In genomic region chr11:115298160-115298559, GRCm38 (mm10) we compare ENCODE assay signal across 18 mouse cellular contexts. TPM values are rescaled to one million over a fixed set of nuclear protein-coding genes. Genes with fewer than 3 reads are reported as not detected.
DNase-seq lines count a peak whose midpoint lies in the region; ATAC-seq and TF ChIP-seq lines count a peak whose summit lies in the region.
"Had no signal": no experiment of that assay in that cellular context is flagged by ENCODE, and none has a peak within 500 bp of the region (broad histone marks: within the 10 kb centered on the region; RNA-seq: fewer than 3 reads in every experiment).

No protein-coding gene starts in this region.

- no peaks in the 10 kb centered on the region for H3K36me3 ChIP-seq in forebrain, embryonic 12.5 days (replicated peaks)
- H3K36me3 ChIP-seq in forebrain, embryonic 16.5 days (ENCODE audit: control insufficient read depth, insufficient read depth) = no peaks in the 10 kb centered on the region
- no peaks in the 10 kb centered on the region for H3K36me3 ChIP-seq in kidney, embryonic 15.5 days
- no peaks in the 10 kb centered on the region for H3K36me3 ChIP-seq in CH12.LX (replicated peaks in 1 of 2; ENCODE audit: control insufficient read depth in 1 of 2, insufficient read depth in 1 of 2, low read length in 1 of 2)
- H3K36me3 ChIP-seq in liver, embryonic 12.5 days = no peaks in the 10 kb centered on the region
- H3K36me3 ChIP-seq: embryonic facial prominence, embryonic 15.5 days; G1E; stomach, embryonic 15.5 days had no signal

- H3K4me3 ChIP-seq in forebrain, embryonic 12.5 days (replicated peaks) = no peak overlapping the region
- no peak overlapping the region for H3K4me3 ChIP-seq in forebrain, embryonic 16.5 days (replicated peaks; ENCODE audit: low read length)
- H3K4me3 ChIP-seq in kidney, embryonic 15.5 days (replicated peaks) = no peak overlapping the region
- H3K4me3 ChIP-seq in CH12.LX (replicated peaks in 1 of 3; ENCODE audit: low read depth in 2 of 3, low read length in 2 of 3, poor library complexity in 1 of 3) = peak overlapping the region in 2 of 3 experiments; percentile 48 to 70
- no peak overlapping the region for H3K4me3 ChIP-seq in liver, embryonic 12.5 days

- peaks cover 11% of the 10 kb centered on the region for H3K4me1 ChIP-seq in forebrain, embryonic 12.5 days
- peaks cover 8% of the 10 kb centered on the region; the same call in 1 of the 2 replicates for H3K4me1 ChIP-seq in forebrain, embryonic 16.5 days (replicated peaks; ENCODE audit: control insufficient read depth, insufficient read depth, low read length)
- peaks cover 13% of the 10 kb centered on the region for H3K4me1 ChIP-seq in kidney, embryonic 15.5 days
- peaks cover 7 to 9% of the 10 kb centered on the region in 2 experiments for H3K4me1 ChIP-seq in CH12.LX (ENCODE audit: control insufficient read depth in 1 of 2, insufficient read depth in 2 of 2)
- H3K4me1 ChIP-seq in liver, embryonic 12.5 days = 0 out of 2 replicates have a peak, but pooled peaks cover 9% of the 10 kb centered on the region

- in situ Hi-C loops in CH12.LX (cut with MboI; ENCODE audit: low pct_ligation_motif_present, low pct_unique_long_range_greater_than_20kb, low sequenced_read_pairs) = no loop called here

- DNase-seq in kidney, postnatal 14 days = no peak
- no peak for DNase-seq in CH12.LX (ENCODE audit: extremely low read depth)
- no peak for DNase-seq in adrenal gland, postnatal 10 days
- DNase-seq: lung, postnatal 4 days; thymus, postnatal 25 days had no signal

- no peak for TF ChIP-seq EP300 in CH12.LX (IDR thresholded peaks at IDR 0.05; ENCODE audit: low read length)

- peak overlapping the region; percentile 88; the same call in 1 of the 2 replicates for H3K4me2 ChIP-seq in forebrain, embryonic 12.5 days
- no peak overlapping the region for H3K4me2 ChIP-seq in forebrain, embryonic 16.5 days (ENCODE audit: low read length)
- H3K4me2 ChIP-seq in kidney, embryonic 15.5 days = 0 out of 2 replicates have a peak overlapping the region, but pooled peaks have one; percentile 68
- peak overlapping the region; percentile 9 for H3K4me2 ChIP-seq in CH12.LX (ENCODE audit: insufficient read depth, low read depth, poor library complexity, severe bottlenecking)
- 0 out of 2 replicates have a peak overlapping the region, but pooled peaks have one; percentile 63 for H3K4me2 ChIP-seq in liver, embryonic 12.5 days

- dilution Hi-C loops in CH12.LX (cut with MboI; ENCODE audit: extremely low pct_ligation_motif_present, extremely low pct_unique_long_range_greater_than_20kb, low sequenced_read_pairs) = no loop called here

- H3K27ac ChIP-seq in forebrain, embryonic 12.5 days = no peak overlapping the region
- no peak overlapping the region for H3K27ac ChIP-seq in forebrain, embryonic 16.5 days (ENCODE audit: low read length)
- H3K27ac ChIP-seq in kidney, embryonic 15.5 days = no peak overlapping the region
- H3K27ac ChIP-seq in CH12.LX (ENCODE audit: insufficient read depth, low read depth) = no peak overlapping the region
- no peak overlapping the region for H3K27ac ChIP-seq in liver, embryonic 12.5 days
- H3K27ac ChIP-seq: embryonic facial prominence, embryonic 15.5 days had no signal

- no peak for TF ChIP-seq RAD21 in CH12.LX (IDR thresholded peaks at IDR 0.05; ENCODE audit: low read depth, low read length)

- WGBS in forebrain, embryonic 12.5 days = 78% methylated on average over 8 of the region's 8 CpGs
- WGBS in forebrain, embryonic 16.5 days = 69% methylated on average over 8 of the region's 8 CpGs
- 56% methylated on average over 8 of the region's 8 CpGs for WGBS in kidney, embryonic 15.5 days
- 57% methylated on average over 8 of the region's 8 CpGs for WGBS in liver, embryonic 12.5 days (ENCODE audit: insufficient replicate concordance)

- H3K79me2 ChIP-seq in CH12.LX (replicated peaks; ENCODE audit: control insufficient read depth, extremely low read depth, insufficient read depth, poor library complexity, severe bottlenecking) = no peaks in the 10 kb centered on the region

- TF ChIP-seq POLR2A in CH12.LX (IDR thresholded peaks at IDR 0.05; ENCODE audit: low read depth, low read length) = no peak

- no peak for TF ChIP-seq CTCF in CH12.LX (conservative IDR thresholded peaks at IDR 0.05 in 1 of 2, IDR thresholded peaks at IDR 0.05 in 1 of 2; ENCODE audit: low read depth in 2 of 2, low read length in 2 of 2)

- H3K9me3 ChIP-seq in forebrain, embryonic 12.5 days = no peaks in the 10 kb centered on the region
- H3K9me3 ChIP-seq in forebrain, embryonic 16.5 days (ENCODE audit: control insufficient read depth, low read length) = no peaks in the 10 kb centered on the region
- no peaks in the 10 kb centered on the region for H3K9me3 ChIP-seq in kidney, embryonic 15.5 days (replicated peaks)
- H3K9me3 ChIP-seq in CH12.LX (replicated peaks; ENCODE audit: low read length) = peaks cover 17% of the 10 kb centered on the region
- 0 out of 2 replicates have a peak, but pooled peaks cover 3% of the 10 kb centered on the region for H3K9me3 ChIP-seq in liver, embryonic 12.5 days (replicated peaks)
- H3K9me3 ChIP-seq: stomach, embryonic 15.5 days had no signal

- H3K27me3 ChIP-seq in forebrain, embryonic 12.5 days = peaks cover 35% of the 10 kb centered on the region
- H3K27me3 ChIP-seq in forebrain, embryonic 16.5 days (replicated peaks; ENCODE audit: control insufficient read depth, insufficient read depth, low read length) = no peaks in the 10 kb centered on the region
- peaks cover 45% of the 10 kb centered on the region for H3K27me3 ChIP-seq in kidney, embryonic 15.5 days
- H3K27me3 ChIP-seq in CH12.LX (replicated peaks) = peaks cover 81% of the 10 kb centered on the region
- peaks cover 43% of the 10 kb centered on the region for H3K27me3 ChIP-seq in liver, embryonic 12.5 days (replicated peaks)

- ATAC-seq in forebrain, embryonic 12.5 days (ENCODE audit: low FRiP score) = no peak
- no peak for ATAC-seq in forebrain, embryonic 16.5 days
- no peak for ATAC-seq in kidney, embryonic 15.5 days (replicated peaks; ENCODE audit: low FRiP score)
- ATAC-seq in liver, embryonic 12.5 days = no peak

- H3K9ac ChIP-seq in forebrain, embryonic 12.5 days = no peak overlapping the region
- no peak overlapping the region for H3K9ac ChIP-seq in forebrain, embryonic 16.5 days (replicated peaks; ENCODE audit: low read depth, low read length)
- no peak overlapping the region for H3K9ac ChIP-seq in kidney, embryonic 15.5 days
- peak overlapping the region; percentile 16 for H3K9ac ChIP-seq in CH12.LX (ENCODE audit: insufficient read depth, low read depth)
- H3K9ac ChIP-seq in liver, embryonic 12.5 days = no peak overlapping the region
- H3K9ac ChIP-seq: embryonic facial prominence, embryonic 15.5 days had no signal

RNA-seq across cellular contexts. Expression of gene Fads6, which starts 0.7 kb away (rescaled TPM):
- polyA plus RNA-seq in forebrain, embryonic 12.5 days (2016; fragmentation: Nextera tagmentation; extraction: Ambion mirVana) = 0.26 and 0.37 TPM in 2 replicates
- polyA plus RNA-seq in forebrain, embryonic 16.5 days (2015; fragmentation: Nextera tagmentation; extraction: Ambion mirVana) = 0.27 and 0.76 TPM in 2 replicates
- 0.49 and 0.55 TPM in 2 replicates for polyA plus RNA-seq in kidney, embryonic 15.5 days (2015; fragmentation: Nextera tagmentation; extraction: Ambion mirVana)
- total RNA-seq in CH12.LX (2012; rRNA removed) (6.9 and 8.5 TPM in 2 replicates), CH12.LX (2014; rRNA removed) (0.11 and 0.30 TPM in 2 replicates)
- 0.56 and 0.63 TPM in 2 replicates for polyA plus RNA-seq in CH12.LX (2012; ENCODE audit: insufficient read length, low read depth)
- polyA plus RNA-seq in liver, embryonic 12.5 days (2016; fragmentation: Nextera tagmentation; extraction: Ambion mirVana) = 2.2 and 2.4 TPM in 2 replicates
- 10 to 100 TPM; 12.7 to 16.1 TPM for total RNA-seq in adrenal gland, postnatal 10 days (2021)
- polyA plus RNA-seq: G1E had no signal

RNA-seq across cellular contexts. Expression of gene Otop2, which starts 8.8 kb away (rescaled TPM):
- not detected in 2 replicates for polyA plus RNA-seq in forebrain, embryonic 12.5 days (2016; fragmentation: Nextera tagmentation; extraction: Ambion mirVana)
- polyA plus RNA-seq in forebrain, embryonic 16.5 days (2015; fragmentation: Nextera tagmentation; extraction: Ambion mirVana) = 0.24 TPM in 1 of 2 replicates, not detected in the other
- 0.06 and 0.09 TPM in 2 replicates for polyA plus RNA-seq in kidney, embryonic 15.5 days (2015; fragmentation: Nextera tagmentation; extraction: Ambion mirVana)
- total RNA-seq in CH12.LX (2012; rRNA removed) (not detected in 2 replicates), CH12.LX (2014; rRNA removed) (not detected in 2 replicates)
- not detected in 2 replicates for polyA plus RNA-seq in CH12.LX (2012; ENCODE audit: insufficient read length, low read depth)
- polyA plus RNA-seq in liver, embryonic 12.5 days (2016; fragmentation: Nextera tagmentation; extraction: Ambion mirVana) = not detected in 2 replicates
- not detected for total RNA-seq in adrenal gland, postnatal 10 days (2021)
- total RNA-seq: adrenal gland, adult 2 months; G1E; gastrocnemius, adult 8-10 months; heart, adult 8-10 months; heart, postnatal 36 days; monocyte, adult 5-6 weeks had no signal
- polyA plus RNA-seq: adrenal gland, adult 2 months; G1E; limb, embryonic 11.5 days had no signal

RNA-seq across cellular contexts. Expression of gene Fdxr, which starts 21.3 kb away (rescaled TPM):
- polyA plus RNA-seq in forebrain, embryonic 12.5 days (2016; fragmentation: Nextera tagmentation; extraction: Ambion mirVana) = 16.9 and 17.4 TPM in 2 replicates
- polyA plus RNA-seq in forebrain, embryonic 16.5 days (2015; fragmentation: Nextera tagmentation; extraction: Ambion mirVana) = 23.2 and 26.9 TPM in 2 replicates
- polyA plus RNA-seq in kidney, embryonic 15.5 days (2015; fragmentation: Nextera tagmentation; extraction: Ambion mirVana) = 15.4 and 20.8 TPM in 2 replicates
- 62.2 and 63.3 TPM in 2 replicates for total RNA-seq in CH12.LX (2012; rRNA removed)
- 40.9 and 43.8 TPM in 2 replicates for total RNA-seq in CH12.LX (2014; rRNA removed)
- polyA plus RNA-seq in CH12.LX (2012; ENCODE audit: insufficient read length, low read depth) = 58.6 and 62.1 TPM in 2 replicates
- 17.1 and 17.8 TPM in 2 replicates for polyA plus RNA-seq in liver, embryonic 12.5 days (2016; fragmentation: Nextera tagmentation; extraction: Ambion mirVana)
- total RNA-seq in adrenal gland, postnatal 10 days (2021) = 100 to 1,000 TPM; 368 to 383 TPM

RNA-seq across cellular contexts. Expression of gene Ush1g, which starts 23.7 kb away (rescaled TPM):
- polyA plus RNA-seq in forebrain, embryonic 12.5 days (2016; fragmentation: Nextera tagmentation; extraction: Ambion mirVana) = not detected in 2 replicates
- polyA plus RNA-seq in forebrain, embryonic 16.5 days (2015; fragmentation: Nextera tagmentation; extraction: Ambion mirVana) = 0.10 TPM in 2 replicates
- not detected in 2 replicates for polyA plus RNA-seq in kidney, embryonic 15.5 days (2015; fragmentation: Nextera tagmentation; extraction: Ambion mirVana)
- total RNA-seq in CH12.LX (2012; rRNA removed) = 0.17 and 0.42 TPM in 2 replicates
- total RNA-seq in CH12.LX (2014; rRNA removed) = not detected in 2 replicates
- polyA plus RNA-seq in CH12.LX (2012; ENCODE audit: insufficient read length, low read depth) = not detected in 2 replicates
- 0.25 and 0.32 TPM in 2 replicates for polyA plus RNA-seq in liver, embryonic 12.5 days (2016; fragmentation: Nextera tagmentation; extraction: Ambion mirVana)
- total RNA-seq in adrenal gland, postnatal 10 days (2021) = under 1 TPM; 0.39 to 1.00 TPM
- total RNA-seq: monocyte, adult 5-6 weeks had no signal
- polyA plus RNA-seq: G1E; limb, embryonic 11.5 days had no signal

RNA-seq across cellular contexts. Expression of gene Grin2c, which starts 31.1 kb away (rescaled TPM):
- 0.08 TPM in 1 of 2 replicates, not detected in the other for polyA plus RNA-seq in forebrain, embryonic 12.5 days (2016; fragmentation: Nextera tagmentation; extraction: Ambion mirVana)
- 0.29 and 0.37 TPM in 2 replicates for polyA plus RNA-seq in forebrain, embryonic 16.5 days (2015; fragmentation: Nextera tagmentation; extraction: Ambion mirVana)
- polyA plus RNA-seq in kidney, embryonic 15.5 days (2015; fragmentation: Nextera tagmentation; extraction: Ambion mirVana) = not detected in 2 replicates
- total RNA-seq in CH12.LX (2012; rRNA removed) (0.04 TPM in 1 of 2 replicates, not detected in the other), CH12.LX (2014; rRNA removed) (not detected in 2 replicates)
- not detected in 2 replicates for polyA plus RNA-seq in CH12.LX (2012; ENCODE audit: insufficient read length, low read depth)
- polyA plus RNA-seq in liver, embryonic 12.5 days (2016; fragmentation: Nextera tagmentation; extraction: Ambion mirVana) = 0.51 and 0.62 TPM in 2 replicates
- under 1 TPM; 0.61 to 0.75 TPM for total RNA-seq in adrenal gland, postnatal 10 days (2021)
- total RNA-seq: monocyte, adult 5-6 weeks had no signal
- polyA plus RNA-seq: embryonic facial prominence, embryonic 15.5 days; G1E had no signal

Comparison
In these comparisons a context has a peak if more than half of its experiments do, and no peak if none do; other contexts are left out.
1. H3K4me3 ChIP-seq: peak in CH12.LX (2 of 3); none in forebrain, embryonic 12.5 days (single experiment), forebrain, embryonic 16.5 days (single experiment), kidney, embryonic 15.5 days (single experiment) and liver, embryonic 12.5 days (single experiment).